Mouse (Mus musculus) spleen, adult 2 months (tissue): Measurements from ENCODE around the gene Cit.

Experiments used
- CTCF ChIP-seq: fragments of 200-500 bp; IDR thresholded peaks from 2 replicates; pipeline ENCODE4 v1.5.1; 2011; ENCODE audit warnings: mild to moderate bottlenecking, inconsistent platforms; ENCODE audit not compliant: insufficient read depth, insufficient read length, insufficient replicate concordance; ENCODE audit errors: extremely low read depth
- POLR2A ChIP-seq: fragments of 200-500 bp; IDR thresholded peaks from 2 replicates; pipeline ENCODE4 v1.6.1; 2011; ENCODE audit warnings: low read depth, low read length, inconsistent platforms

GRCm38 (mm10) chr5:115819966-115820365, 25.1 kb upstream of the Cit start:
- TF ChIP-seq CTCF: no peak
- no peak for TF ChIP-seq POLR2A
